ENCODE assay signal across 11 mouse cellular contexts in genomic region chr3:87168756-87169155, GRCm38 (mm10). TPM values are rescaled to one million over a fixed set of nuclear protein-coding genes. Genes with fewer than 3 reads are reported as not detected.
DNase-seq lines count a peak whose midpoint lies in the region; ATAC-seq and TF ChIP-seq lines count a peak whose summit lies in the region.
"Had no signal": no experiment of that assay in that cellular context is flagged by ENCODE, and none has a peak within 500 bp of the region (broad histone marks: within the 10 kb centered on the region; RNA-seq: fewer than 3 reads in every experiment).

No protein-coding gene starts in this region.

- H3K4me2 ChIP-seq in forebrain, embryonic 12.5 days, result no peak overlapping the region
- H3K4me2 ChIP-seq in forebrain, embryonic 13.5 days, result no peak overlapping the region
- H3K4me2 ChIP-seq in hindbrain, embryonic 13.5 days, result peak overlapping the region; percentile 80; the same call in 1 of the 2 replicates
- H3K4me2 ChIP-seq in hindbrain, postnatal 0 days (ENCODE audit: low read depth, low read length), result no peak overlapping the region

- peaks cover 87% of the 10 kb centered on the region for H3K4me1 ChIP-seq in forebrain, embryonic 12.5 days
- peaks cover 70% of the 10 kb centered on the region for H3K4me1 ChIP-seq in forebrain, embryonic 13.5 days
- peaks cover 97% of the 10 kb centered on the region for H3K4me1 ChIP-seq in hindbrain, embryonic 13.5 days (replicated peaks)
- H3K4me1 ChIP-seq in hindbrain, postnatal 0 days (ENCODE audit: insufficient read depth, low read length), result peaks cover 10% of the 10 kb centered on the region; the same call in 1 of the 2 replicates

- no peaks in the 10 kb centered on the region for H3K36me3 ChIP-seq in forebrain, embryonic 12.5 days (replicated peaks)
- no peaks in the 10 kb centered on the region for H3K36me3 ChIP-seq in forebrain, embryonic 13.5 days (ENCODE audit: poor library complexity, severe bottlenecking)
- H3K36me3 ChIP-seq in hindbrain, embryonic 13.5 days, result no peaks in the 10 kb centered on the region; the same call in 1 of the 2 replicates
- H3K36me3 ChIP-seq in hindbrain, postnatal 0 days (ENCODE audit: insufficient read depth, low read length), result no peaks in the 10 kb centered on the region

- no peak for ATAC-seq in forebrain, embryonic 12.5 days (ENCODE audit: low FRiP score)
- no peak for ATAC-seq in forebrain, embryonic 13.5 days
- no peak for ATAC-seq in hindbrain, embryonic 13.5 days (ENCODE audit: low FRiP score)
- ATAC-seq in hindbrain, postnatal 0 days, result no peak
- ATAC-seq in megakaryocyte, adult 5-6 weeks (ENCODE audit: poor library complexity, severe bottlenecking), result no peak
- no peak for ATAC-seq in CD4-positive, CD25-positive, alpha-beta regulatory T cell, adult 4 months

- no peak for DNase-seq in hindbrain, postnatal 0 days (ENCODE audit: low spot score)
- DNase-seq in testis, postnatal 14 days (ENCODE audit: low spot score), result peak; percentile 24
- DNase-seq in testis, postnatal 10 days (ENCODE audit: low spot score), result no peak
- DNase-seq: cerebellum, adult 9-10 months; kidney, adult 11 months; right cerebral cortex, postnatal 14 days had no signal

- no peak overlapping the region for H3K27ac ChIP-seq in forebrain, embryonic 12.5 days
- no peak overlapping the region for H3K27ac ChIP-seq in forebrain, embryonic 13.5 days
- H3K27ac ChIP-seq in hindbrain, embryonic 13.5 days, result 0 out of 2 replicates have a peak overlapping the region, but pooled peaks have one; percentile 6
- no peak overlapping the region for H3K27ac ChIP-seq in hindbrain, postnatal 0 days

- H3K9ac ChIP-seq in forebrain, embryonic 12.5 days, result 0 out of 2 replicates have a peak overlapping the region, but pooled peaks have one; percentile 25
- no peak overlapping the region for H3K9ac ChIP-seq in forebrain, embryonic 13.5 days
- peak overlapping the region; percentile 39; the same call in 1 of the 2 replicates for H3K9ac ChIP-seq in hindbrain, embryonic 13.5 days
- no peak overlapping the region for H3K9ac ChIP-seq in hindbrain, postnatal 0 days (replicated peaks; ENCODE audit: low read length)

- 71% methylated on average over 7 of the region's 7 CpGs for WGBS in forebrain, embryonic 12.5 days
- 82% methylated on average over 7 of the region's 7 CpGs for WGBS in forebrain, embryonic 13.5 days
- WGBS in hindbrain, embryonic 13.5 days, result 74% methylated on average over 7 of the region's 7 CpGs
- 66% methylated on average over 7 of the region's 7 CpGs for WGBS in hindbrain, postnatal 0 days

- no peaks in the 10 kb centered on the region for H3K27me3 ChIP-seq in forebrain, embryonic 12.5 days
- no peaks in the 10 kb centered on the region for H3K27me3 ChIP-seq in forebrain, embryonic 13.5 days
- no peaks in the 10 kb centered on the region for H3K27me3 ChIP-seq in hindbrain, embryonic 13.5 days
- no peaks in the 10 kb centered on the region for H3K27me3 ChIP-seq in hindbrain, postnatal 0 days (ENCODE audit: insufficient read depth, low read length)

- TF ChIP-seq CTCF in hindbrain, postnatal 0 days (IDR thresholded peaks at IDR 0.05; ENCODE audit: low read depth), result no peak

- no peaks in the 10 kb centered on the region for H3K9me3 ChIP-seq in forebrain, embryonic 12.5 days
- no peaks in the 10 kb centered on the region for H3K9me3 ChIP-seq in forebrain, embryonic 13.5 days (replicated peaks)
- H3K9me3 ChIP-seq in hindbrain, embryonic 13.5 days, result no peaks in the 10 kb centered on the region
- H3K9me3 ChIP-seq in hindbrain, postnatal 0 days (ENCODE audit: low read length), result no peaks in the 10 kb centered on the region

- H3K4me3 ChIP-seq in forebrain, embryonic 12.5 days (replicated peaks), result no peak overlapping the region
- H3K4me3 ChIP-seq in forebrain, embryonic 13.5 days, result no peak overlapping the region
- no peak overlapping the region for H3K4me3 ChIP-seq in hindbrain, embryonic 13.5 days
- no peak overlapping the region for H3K4me3 ChIP-seq in hindbrain, postnatal 0 days (ENCODE audit: low read length)

RNA-seq across cellular contexts. Expression of gene Kirrel, which starts 5.8 kb away (rescaled TPM):
- polyA plus RNA-seq in forebrain, embryonic 12.5 days (2016; fragmentation: Nextera tagmentation; extraction: Ambion mirVana), result 11.5 and 12.9 TPM in 2 replicates
- polyA plus RNA-seq in forebrain, embryonic 13.5 days (2015; fragmentation: Nextera tagmentation; extraction: Ambion mirVana), result 5.8 and 7.4 TPM in 2 replicates
- 7.7 and 8.9 TPM in 2 replicates for polyA plus RNA-seq in hindbrain, embryonic 13.5 days (2015; fragmentation: Nextera tagmentation; extraction: Ambion mirVana)
- 7.2 and 11.3 TPM in 2 replicates for total RNA-seq in hindbrain, postnatal 0 days (2014; rRNA removed)
- polyA plus RNA-seq in hindbrain, postnatal 0 days (2015; fragmentation: Nextera tagmentation; extraction: Ambion mirVana), result 2.9 and 3.2 TPM in 2 replicates
- 0.11 and 0.14 TPM in 2 replicates for total RNA-seq in megakaryocyte, adult 5-6 weeks (2015)
- total RNA-seq in megakaryocyte, adult 5-6 weeks (2017), result 0.16 TPM in 1 of 2 replicates, not detected in the other
- not detected for polyA plus RNA-seq in CD4-positive, CD25-positive, alpha-beta regulatory T cell, adult 4 months (2017; shearing (Covaris generic))

Comparison
In these comparisons a context has a peak if more than half of its experiments do, and no peak if none do; other contexts are left out.
1. H3K9ac ChIP-seq: peak in forebrain, embryonic 12.5 days (single experiment) and hindbrain, embryonic 13.5 days (single experiment); none in forebrain, embryonic 13.5 days (single experiment) and hindbrain, postnatal 0 days (single experiment).